Mouse (Mus musculus): ENCODE results near the gene Mdm1.

DNA sequence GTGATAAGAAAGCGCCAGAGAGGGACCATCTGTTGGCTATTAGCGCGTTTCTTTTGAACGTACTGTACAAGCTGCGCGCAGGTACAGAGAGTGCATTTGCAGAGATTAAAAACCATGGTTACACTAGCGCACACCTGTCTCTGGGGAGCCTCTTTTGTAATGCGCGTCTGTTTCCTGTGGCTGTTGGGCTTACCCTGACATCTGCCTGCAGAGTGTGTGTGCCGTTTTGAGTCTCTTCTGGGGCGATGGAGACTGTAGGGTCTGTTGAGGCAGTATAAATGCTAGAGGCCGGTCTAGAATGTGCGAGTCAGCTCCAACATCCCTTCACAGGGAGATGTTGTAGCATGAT lies 19.7 kb upstream of the Mdm1 start:
- no peak for TF ChIP-seq POLR2A (IDR thresholded peaks at IDR 0.05; ENCODE audit: borderline replicate concordance, insufficient read depth, low read length)
- TF ChIP-seq CTCF (IDR thresholded peaks at IDR 0.05; ENCODE audit: borderline replicate concordance, insufficient read depth, low read depth, low read length) = no peak

Measured in cerebellum, adult 2 months (tissue).